Mouse (Mus musculus) kidney, postnatal 36 days (tissue): ENCODE measurements around the gene Jund.

ENCODE experiments used
- DNase-seq, 2 experiments: peaks; one replicate each; pipeline ENCODE4 v3.0.0; 2021 to 2022; ENCODE audit warnings: mixed read lengths in 2 of 2

The Jund gene

DNA sequence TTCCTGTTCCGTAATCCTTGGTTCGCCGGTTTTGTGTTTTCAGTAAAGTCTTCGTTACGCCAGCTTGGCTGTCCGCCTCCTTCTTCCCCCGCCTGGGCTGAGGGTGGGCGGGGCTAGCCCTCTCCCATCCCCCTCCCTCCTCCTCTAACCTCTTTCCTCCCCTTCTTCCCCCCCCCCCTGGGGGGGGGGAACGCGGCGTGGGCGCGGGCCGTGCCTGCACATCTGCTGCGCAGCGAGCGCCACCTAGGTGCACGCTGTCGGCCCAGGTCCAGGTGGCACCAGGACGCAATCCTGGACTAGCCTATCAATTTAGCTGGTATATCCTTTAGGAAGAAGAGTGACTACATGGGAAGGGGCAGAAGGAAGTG, 1.8 kb downstream of the Jund start:
- DNase-seq, result peak; percentile 95 to 97

DNA sequence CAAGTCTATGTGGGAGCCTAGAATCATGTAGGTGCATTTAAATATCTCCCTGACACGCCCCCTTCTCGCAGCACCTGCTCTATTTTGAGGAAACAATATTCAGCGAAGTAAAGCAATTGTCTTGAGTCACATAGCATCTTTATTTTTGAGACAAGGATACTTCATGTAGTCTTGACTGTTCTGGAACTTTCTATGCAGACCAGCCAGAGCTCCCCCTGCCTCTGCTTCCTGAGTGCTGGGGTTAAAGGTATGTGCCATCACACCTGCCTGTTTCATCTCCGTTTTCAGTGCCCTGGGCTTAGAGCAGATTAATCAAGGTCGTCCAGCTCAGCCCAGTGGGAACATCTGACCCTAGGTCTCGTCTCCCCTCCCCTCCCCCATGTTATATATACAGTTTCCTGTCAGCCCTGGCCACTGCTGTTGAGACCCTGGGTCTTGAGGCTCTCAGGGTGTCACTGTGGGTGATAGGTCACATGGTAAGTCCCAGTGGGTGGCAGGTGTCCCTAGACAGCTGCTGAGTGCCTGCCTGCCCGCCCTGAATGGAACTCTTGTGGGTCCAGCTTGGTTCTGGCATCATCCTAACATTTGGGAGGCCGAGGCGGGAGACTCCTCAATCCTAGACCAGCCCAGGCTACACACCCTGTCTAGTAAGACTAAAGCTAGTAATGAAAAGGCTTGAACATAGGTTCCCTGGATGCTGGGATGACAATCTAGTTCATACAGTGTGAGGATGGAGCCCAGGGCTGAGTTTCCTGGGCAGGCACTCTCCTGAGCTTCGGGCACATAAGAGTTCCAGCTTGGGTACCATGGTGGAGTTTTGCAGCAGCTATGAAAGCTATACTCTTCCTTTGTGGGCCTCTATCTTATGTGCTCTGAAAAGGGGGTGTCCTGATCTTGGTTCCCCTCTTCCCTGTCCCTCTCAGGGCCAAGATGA, 2.6 kb downstream of the Jund start:
- DNase-seq, result no peak

DNA sequence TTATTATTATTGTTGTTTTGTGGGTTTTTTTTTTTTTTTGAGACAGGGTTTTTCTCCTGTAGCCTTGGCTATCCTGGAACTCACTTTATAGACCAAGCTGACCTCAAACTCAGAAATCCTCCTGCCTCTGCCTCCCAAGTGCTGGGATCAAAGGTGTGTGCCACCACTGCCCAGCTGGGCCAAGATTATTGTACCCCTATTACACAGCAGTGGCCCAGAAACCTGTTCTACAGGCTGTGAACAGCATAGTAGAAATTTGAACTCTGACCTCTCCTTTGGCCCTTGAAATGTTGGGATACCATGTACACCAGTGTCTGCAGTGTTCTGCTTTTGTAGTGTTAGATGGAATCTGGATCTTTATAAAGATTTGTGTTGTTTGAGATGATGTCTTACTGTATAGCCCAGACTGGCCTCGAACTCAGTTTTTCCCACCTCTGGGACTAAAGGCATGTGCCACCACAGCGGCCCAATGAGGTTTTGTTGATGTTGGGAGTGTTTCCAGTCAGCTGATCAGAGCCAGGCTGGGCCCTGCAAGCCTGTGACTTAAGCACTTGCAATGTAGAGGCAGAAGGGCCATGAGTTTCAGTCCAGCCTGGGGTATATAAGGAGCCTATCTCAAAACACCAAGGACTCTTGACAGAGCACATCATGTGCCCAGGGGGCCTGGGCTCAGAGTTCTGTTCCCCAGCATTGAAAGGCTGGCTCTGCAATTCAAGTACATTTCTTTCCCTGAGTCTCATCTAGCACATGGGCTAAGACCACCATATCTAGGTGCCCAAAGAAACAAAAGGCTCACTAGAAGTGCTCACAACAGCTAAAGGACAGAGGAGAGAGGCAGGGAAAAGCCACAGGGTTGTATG, 3.5 kb downstream of the Jund start:
- no peak for DNase-seq

DNA sequence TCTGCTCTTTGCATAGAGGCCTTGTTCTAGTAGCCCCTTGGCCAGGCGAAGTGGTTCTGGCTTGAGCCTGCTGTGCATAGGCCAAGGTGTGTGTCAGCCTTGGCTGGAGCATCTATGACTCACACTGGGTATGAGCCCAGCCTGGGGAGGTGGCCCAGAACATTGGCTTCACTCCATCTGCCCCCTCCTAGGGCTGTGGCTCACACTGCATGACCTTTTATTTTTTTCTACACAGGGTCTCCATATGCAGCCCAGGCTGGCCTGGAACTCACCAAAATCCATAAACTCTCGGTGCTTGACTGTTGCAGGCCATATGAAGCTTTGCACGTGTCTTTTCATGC, 4.1 kb downstream of the Jund start:
- peak in 1 of 2 experiments; percentile 41 for DNase-seq

DNA sequence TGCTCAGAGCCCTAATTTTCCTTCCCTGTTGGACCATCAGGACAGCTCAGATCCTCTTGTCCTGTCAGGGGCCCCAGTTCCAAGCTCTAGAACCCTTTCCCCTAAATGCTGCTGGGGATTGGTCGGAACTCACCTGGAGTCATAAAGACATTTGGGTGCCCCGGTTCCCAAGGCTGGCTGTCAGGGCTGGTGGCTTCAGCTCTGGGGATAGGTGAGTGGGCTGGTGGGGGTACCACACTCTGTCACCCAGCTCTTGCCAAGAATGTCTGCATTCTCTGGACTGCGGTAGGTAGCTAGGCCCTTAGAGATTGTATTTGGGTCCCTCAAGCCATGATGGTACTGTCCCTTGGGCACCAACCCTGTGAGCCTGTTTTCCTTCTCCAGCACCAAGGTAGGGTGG, 4.5 kb downstream of the Jund start, which contains the start of gene Iqcn:
Gene Iqcn (plus strand): TSS at position 171 of the 400 bp plus-strand sequence.
- DNase-seq, result no peak

DNA sequence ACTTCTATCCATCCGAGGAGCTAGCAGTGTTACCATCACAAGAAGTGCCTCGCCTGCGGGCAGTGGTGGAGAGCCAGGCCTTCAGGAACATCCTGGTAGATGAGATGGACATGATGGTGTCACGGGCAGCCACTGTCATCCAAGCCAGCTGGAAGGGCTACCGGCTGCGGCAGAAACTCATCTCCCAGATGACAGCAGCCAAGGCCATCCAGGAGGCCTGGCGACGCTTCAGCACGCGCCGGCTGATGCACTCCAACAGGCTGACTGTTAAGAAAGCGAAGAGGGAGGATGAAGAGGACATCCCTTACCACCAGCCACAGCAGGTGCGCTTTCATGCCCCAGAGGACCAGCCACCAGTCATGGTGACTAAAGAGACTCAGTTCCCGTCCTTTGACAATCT, 9.5 kb downstream of the Jund start:
- no peak for DNase-seq

DNA sequence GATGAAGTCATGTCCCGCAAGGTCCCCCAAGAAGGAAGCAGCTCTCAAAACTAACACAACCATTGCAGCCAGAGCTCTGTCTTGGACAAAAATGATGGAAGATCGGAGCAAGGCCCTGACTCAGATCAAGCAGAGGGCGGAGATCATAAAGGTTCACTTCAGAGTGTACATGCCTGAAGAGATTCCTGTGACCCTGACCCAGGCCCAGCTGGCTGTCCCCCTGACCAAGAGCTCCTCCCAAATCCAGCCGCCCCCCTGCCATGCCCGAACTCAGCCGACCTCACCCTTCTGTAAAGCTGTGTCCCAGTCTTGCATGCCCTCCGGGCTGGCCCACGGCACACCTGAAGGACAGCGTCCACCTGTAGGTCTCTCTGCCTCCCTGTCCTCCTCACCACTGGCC, 11.0 kb downstream of the Jund start:
- no peak for DNase-seq

DNA sequence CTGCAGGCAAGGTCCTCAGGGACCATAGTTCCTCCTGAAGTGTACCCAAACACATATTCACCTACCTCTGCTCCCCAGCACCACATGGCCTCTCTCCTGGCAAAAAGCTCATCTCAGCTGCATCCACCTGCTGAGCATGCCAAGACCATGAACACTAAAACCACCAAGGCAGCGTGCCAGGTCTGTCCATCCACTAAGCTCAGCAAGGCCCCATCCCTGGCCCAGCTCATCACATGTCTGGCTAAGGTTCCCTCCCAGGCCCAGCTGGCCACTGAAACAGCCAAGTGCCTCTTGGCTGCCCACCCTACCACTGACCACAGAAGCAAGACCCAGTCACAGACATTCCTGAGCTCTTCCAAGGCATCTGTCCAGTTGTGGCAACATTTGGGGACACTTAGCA, 11.5 kb downstream of the Jund start:
- peak in 1 of 2 experiments; percentile 48 for DNase-seq

DNA sequence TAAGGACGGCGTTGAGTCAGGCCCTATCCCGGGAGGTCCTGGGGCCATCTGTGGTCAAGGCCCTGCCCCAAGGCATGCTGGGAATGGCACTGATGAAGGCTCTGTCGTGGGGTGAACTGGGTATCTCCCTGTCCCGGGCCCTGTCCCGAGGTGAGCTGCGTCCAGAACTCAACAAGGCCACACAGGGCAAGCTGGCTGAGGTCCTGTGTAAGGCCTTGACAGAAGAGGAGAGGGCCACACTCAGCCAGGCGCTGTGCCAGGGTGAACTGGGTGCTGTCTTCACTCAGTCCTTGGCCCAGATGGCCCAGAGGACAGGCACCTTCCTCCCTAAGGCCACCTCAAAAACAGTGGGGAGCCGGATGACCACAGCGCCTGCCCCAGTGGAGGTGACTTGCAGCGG, 12.3 kb downstream of the Jund start:
- no peak for DNase-seq

DNA sequence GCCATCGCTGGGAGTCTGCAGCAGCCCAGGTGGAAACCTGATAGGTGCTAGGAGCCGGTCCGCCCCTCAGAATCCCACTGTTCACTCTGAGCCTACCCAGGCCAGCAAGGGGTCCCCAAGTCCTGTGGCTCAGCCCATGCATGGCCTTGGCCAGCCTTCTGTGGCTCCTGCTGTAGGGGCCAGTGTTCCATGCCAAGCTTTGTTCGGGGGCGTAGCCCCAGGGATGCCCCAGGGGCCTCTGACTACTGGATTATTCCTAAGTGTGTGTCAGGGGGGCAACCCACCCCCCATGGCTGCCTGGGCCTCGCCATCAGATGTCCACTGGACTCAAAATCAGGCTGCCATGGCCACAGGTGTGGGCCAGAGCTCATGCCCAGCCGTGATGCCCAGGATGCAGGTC, 15.2 kb downstream of the Jund start:
- DNase-seq, result no peak

DNA sequence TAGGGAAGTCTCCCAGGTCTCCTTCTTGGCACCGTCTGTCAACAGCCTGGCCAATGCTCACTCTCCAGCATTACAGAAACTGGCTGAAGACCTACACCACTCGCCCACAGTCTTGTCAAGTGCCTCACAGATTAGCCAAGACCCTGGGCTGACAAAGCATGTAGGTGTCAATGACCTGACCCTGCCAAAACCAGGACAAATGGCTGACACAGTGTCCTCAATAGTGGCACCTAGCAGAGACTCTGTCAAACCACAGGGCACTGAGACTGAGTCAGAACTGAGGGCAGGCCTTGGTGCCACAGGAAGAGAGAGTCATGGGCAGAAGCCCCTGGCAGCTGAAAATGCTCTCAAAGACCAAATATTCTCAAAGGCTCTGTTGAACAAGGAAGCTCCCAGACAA, 16.3 kb downstream of the Jund start:
- DNase-seq, result no peak

DNA sequence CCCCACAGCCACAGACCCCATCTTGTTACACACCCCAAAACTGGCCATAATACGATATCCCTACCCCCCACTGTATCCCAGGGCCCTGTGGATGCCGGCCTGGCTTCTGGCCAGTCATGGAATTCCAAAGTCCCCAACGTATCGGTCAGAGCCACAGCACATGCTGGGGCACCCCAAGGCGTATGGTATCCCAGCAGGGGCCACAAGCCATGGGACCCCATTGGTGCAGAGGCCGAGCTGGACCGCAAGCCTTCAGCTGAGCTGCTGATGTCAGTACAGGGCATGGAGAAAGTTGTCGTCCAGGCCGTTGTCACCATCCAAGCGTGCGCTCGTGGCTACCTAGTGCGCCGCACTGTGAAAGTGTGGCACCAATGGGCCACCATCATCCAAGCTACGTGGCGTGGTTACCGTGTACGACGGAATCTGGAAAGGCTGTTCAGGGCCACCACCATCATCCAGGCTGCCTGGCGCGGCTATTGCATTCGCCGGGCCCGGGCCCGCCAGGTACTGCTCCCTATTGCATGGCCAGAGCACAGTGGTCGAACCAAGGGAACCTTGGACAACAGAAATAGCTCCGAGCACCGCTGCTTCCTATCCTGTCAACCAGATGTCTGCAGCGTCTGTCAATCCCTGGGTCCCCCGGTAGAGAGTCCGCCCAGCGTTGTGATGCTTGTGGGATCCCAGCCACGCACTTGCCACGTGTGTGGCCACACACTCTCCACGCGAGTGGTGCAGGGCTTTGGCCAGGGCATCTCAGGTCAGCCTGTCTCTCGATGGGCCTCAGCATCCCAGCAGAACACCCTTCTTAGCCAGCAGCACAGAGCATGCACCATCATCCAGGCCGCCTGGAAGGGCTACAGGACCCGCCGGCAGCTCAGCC, 18.0 kb downstream of the Jund start:
- no peak for DNase-seq

DNA sequence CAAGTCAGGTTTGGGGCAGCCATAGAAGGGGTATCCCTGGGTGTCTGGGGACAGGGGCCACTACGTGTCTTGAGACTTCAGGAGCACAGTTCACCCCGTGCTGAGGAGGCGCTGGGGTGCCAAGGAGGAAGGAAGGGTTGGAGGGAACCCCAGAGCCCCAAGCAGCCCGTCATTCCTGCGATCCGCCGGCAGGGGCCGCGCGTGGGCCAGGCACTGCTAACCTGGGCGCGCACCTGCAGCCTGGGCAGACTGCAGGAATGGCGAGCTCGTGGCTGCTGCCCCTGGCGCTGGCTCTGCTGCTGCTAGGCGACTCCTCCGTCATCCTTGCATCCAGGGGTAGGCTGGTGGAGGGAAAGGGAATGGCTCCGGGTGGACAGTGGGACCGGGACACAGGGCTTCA, 19.5 kb downstream of the Jund start, which contains the start of gene Gm3336:
Gene Gm3336 (plus strand): TSS at position 247 of the 400 bp plus-strand sequence.
- peak; percentile 72 to 86 for DNase-seq

DNA sequence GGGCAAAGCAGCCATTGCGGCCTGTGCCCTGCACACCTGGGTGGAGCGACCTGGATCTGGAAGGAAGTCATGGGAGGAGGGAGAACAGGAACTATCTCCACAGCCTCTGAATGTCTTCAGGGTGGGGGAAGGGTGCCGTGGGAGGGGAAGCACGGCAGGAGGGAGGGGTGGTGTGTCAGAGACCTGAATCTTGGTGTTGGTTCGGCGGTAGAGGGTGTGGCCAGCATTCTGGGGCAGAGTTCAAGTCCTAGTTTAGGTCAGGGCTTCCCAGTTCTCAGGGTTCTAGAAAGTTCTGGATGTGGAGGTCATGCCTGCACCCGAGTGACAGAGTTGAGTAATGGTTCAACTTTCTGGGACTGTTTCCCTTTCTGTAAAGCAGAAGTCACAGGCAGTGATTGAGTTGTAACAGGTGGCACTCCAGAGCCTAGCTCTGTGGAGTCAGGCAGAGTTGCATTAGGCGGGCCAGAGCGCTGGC, 21.1 kb downstream of the Jund start:
- peak; percentile 58 to 60 for DNase-seq

DNA sequence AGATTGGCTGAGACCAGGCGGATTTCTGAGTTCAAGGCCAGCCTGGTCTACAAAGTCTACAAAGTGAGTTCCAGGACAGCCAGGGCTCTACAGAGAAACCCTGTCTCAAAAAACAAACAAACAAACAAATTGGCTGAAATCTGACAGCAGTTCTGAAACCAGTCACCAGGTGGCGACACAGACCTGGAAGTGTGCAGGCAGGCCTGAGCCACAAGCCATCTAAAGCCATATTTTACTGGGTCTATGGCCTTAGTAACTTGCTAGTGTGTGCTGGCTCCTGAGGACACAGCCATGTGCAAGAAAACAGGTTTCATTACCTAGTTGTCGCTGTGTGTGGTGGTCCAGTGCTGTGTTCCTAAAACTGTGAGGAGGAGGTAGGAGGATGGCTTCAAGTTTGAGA, 22.0 kb downstream of the Jund start:
- DNase-seq, result peak; percentile 80 to 90

DNA sequence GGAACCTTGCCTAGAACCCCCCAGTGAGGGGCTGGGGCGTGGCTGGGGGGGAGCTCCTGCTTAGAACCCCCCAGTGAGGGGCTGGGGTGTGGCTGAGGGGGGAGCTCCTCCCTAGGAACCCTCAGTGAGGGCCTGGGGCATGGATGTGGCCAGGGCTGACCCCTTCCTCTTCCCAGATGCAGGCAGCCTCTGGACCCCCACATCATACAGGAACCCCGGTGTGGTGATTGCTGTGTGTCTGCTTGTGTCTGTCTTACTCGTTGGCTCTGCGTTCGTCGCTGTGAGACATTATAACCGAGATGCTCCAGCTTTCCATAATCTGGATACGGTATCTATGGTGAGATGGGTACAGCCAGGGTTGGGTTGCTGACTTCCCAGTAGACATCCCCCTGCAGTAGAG, 22.9 kb downstream of the Jund start:
- DNase-seq, result no peak

DNA sequence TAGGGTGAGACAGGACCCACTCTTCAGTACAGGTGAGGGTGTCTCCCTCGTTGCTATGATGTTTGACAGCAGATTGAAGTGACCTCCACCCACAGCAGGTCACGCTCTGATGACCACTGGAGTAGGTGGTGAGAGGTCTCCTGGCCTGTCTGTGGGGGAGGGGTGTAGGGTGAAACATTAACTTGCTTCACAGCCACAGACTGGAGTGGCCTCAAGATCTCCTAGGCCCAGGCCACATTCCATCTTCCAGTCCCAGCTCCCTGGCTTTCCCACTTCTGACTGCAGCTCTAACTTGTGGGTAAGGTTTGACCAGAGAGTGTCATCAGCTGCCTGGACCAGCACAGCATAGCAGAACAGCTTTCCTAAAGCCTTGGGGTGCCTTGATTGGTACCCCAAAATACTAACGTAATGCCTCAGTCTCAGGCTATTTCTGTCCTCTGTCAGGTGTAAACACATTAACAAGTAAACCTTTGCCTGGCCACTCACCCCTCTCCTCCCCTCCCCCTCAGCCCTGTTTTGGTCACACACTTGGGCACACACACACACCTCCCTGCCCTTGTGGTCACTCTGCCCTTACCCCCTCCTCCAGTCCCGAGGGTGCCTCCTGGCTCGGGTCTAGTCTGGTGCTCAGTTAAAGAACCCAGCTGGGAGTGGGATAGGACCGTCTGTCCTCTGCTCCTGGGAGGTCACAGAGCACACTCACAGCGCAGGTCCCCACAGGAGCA, 24.9 kb downstream of the Jund start, which contains the start of gene Pde4c:
Gene Pde4c (plus strand): TSS at position 235 of the 725 bp plus-strand sequence.
- peak; percentile 95 to 98 for DNase-seq

DNA sequence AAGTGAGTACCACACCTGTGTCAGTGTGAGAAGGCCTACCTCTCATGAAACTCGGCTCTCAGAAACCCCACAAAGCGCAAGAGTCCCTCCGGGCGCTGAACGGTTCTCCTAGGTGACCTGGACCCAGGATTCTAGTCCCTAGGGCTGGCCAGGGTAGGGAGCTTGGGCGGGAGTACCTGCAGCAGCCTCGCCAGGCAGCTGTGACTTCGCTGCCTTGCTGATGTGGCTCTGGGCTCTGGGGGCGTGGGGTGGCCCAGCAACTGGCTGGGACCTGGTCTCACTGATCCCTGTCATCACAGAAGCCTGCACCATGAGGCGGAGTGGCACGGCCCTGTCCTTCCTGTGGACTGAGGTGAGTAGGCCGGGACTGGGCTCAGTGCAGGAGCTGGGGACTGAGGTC, 25.5 kb downstream of the Jund start:
- DNase-seq, result peak in 1 of 2 experiments; percentile 55

DNA sequence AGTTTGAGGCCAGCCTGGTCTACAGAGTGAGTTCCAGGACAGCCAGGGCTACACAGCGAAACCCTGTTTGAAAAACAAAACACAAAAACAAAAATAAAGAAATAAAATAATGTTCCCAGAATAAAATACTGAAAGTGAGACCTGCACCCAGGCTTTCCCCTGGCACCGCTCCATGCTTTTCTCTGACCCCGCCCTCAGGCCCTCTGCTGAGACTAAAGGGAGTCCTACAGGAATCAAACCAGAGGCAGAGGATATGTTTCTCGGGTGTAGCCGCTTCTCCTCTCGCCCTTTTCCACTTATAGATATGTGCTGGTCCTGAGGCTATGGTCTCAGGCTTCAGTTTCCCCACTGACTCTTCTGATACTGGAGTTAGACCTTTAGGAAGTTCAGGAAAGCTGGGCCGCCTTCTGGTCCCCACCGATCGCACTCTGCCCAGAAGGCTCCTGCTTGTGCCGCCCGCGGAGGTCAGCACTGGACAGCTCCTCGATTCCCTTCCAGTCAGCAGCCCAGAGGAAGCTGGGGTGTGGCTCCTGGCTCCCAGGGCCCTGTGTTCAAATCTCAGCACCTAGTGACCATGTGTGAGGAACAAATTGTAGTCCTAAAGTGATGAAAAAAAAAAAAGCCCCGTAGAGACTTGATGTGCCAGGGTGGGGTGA, 27.2 kb downstream of the Jund start:
- peak; percentile 72 to 87 for DNase-seq

DNA sequence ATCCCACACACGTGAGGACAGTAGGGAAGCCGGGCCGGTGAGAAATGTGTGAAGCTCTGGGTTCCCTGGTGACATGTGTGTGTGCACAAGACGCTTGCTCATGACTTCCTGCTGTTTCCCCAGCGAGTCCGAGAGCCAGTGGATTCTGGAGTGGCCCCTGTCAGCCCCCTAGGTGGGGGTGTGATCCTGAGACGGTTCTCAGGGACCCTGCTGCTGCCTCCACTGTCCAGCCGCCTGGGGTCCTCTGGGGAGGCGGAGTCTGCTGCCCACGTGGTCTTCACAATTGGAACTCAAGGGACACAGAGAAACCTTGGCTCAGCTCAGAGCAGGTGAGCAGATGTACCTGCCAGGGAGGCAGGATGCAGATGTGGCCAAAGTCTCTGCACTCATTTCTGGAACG, 28.0 kb downstream of the Jund start:
- DNase-seq, result no peak

DNA sequence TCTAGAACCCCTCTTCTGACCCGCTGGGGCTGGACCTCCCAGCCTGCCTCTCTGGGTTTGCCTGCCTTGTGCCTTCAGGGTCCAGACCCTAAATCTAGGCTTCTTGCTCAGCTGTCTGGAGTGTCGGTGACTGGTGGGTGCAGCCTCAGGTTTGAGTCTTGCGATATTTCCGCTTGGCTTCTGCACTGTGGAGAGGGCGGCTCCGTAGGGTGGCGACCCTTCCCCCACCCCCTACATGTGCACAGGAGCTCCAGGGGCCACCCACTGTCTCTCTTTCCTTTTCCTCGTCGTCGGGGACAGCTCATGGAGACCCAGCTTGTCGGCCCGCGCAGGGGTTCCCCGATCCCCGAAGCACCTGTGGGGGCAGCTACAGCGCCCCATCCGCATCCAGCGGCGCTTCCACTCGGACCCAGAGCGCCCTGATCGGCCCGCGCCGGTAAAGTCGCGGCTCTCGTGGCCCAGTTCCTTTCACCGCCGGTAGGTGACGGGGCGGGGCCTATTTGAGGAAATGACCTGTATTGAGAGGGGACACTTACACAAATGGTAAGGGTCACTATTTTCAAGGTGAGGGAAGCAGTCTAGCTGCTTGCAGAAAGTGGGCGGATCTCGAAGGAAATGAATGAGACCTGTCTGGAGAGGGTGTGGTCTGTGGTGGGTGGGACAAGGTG, 31.2 kb downstream of the Jund start:
- peak in 1 of 2 experiments; percentile 52 for DNase-seq
